In the genomic region with DNA sequence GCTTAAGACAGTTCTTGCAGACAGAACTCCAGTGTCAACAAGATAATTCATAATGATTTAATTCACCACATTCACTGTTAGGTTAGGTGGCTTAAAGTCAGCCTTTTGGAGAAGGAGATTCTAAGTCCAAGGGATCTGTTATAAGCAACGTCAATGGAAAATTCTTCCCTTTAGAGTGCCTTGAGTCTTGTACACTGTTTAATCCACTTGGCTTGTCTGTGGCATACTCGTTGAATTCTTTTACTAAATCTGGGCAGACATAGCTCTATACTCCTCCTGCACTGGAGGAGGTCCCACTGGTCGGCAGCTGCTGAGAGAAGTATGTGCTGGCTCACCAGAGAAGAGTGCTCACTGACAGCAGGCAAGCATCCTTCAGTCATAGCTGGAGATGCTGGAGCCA, we compare ENCODE assay signal across 26 mouse cellular contexts.
A peak's percentile ranks its signal among the peaks of the same experiment; 100 is the strongest.
DNase-seq lines count a peak whose midpoint lies in the region; ATAC-seq and TF ChIP-seq lines count a peak whose summit lies in the region.
"Had no signal": no experiment of that assay in that cellular context is flagged by ENCODE, and none has a peak within 500 bp of the region (broad histone marks: within the 10 kb centered on the region; RNA-seq: fewer than 3 reads in every experiment).

No protein-coding gene starts in this region.

- peak overlapping the region; percentile 35 for H3K27ac ChIP-seq in stomach, embryonic 14.5 days (ENCODE audit: low read length)
- peak overlapping the region; percentile 56 for H3K27ac ChIP-seq in stomach, postnatal 0 days (replicated peaks)
- H3K27ac ChIP-seq: forebrain, embryonic 13.5 days; heart, embryonic 10.5 days; hindbrain, embryonic 14.5 days; kidney, postnatal 0 days; limb, embryonic 10.5 days; limb, embryonic 15.5 days; liver, embryonic 13.5 days; neural tube, embryonic 13.5 days had no signal

- peak; percentile 21 to 25 for DNase-seq in heart, postnatal 10 days
- DNase-seq in heart, adult 18-20 months: no peak
- peak; percentile 26 to 34 for DNase-seq in right cerebral cortex, postnatal 10 days (ENCODE audit: low spot score in 2 of 2)
- DNase-seq in right cerebral cortex, adult 18-20 months: no peak
- DNase-seq in stomach, postnatal 0 days (ENCODE audit: low spot score): no peak
- DNase-seq in ovary, adult 18-20 months (ENCODE audit: low spot score): no peak
- DNase-seq: adrenal gland, adult 2 months; B cell, adult 2 months; cerebellum, adult 2 months; cerebellum, postnatal 14 days; heart, postnatal 4 days; kidney, adult 2 months; layer of hippocampus, postnatal 36 days; liver, embryonic 13.5 days; lung, adult 18-20 months; thymus, postnatal 14 days had no signal

- peak; percentile 72; the same call in 1 of the 2 replicates for ATAC-seq in stomach, embryonic 14.5 days (ENCODE audit: insufficient number of reproducible peaks, insufficient read depth, low FRiP score, low read depth)
- ATAC-seq in stomach, postnatal 0 days (ENCODE audit: low FRiP score, low TSS enrichment): peak; percentile 18; the same call in 1 of the 2 replicates
- ATAC-seq: activated CD4-positive, CD25-positive, alpha-beta regulatory T cell, adult 4 months; forebrain, embryonic 13.5 days had no signal

- intact Hi-C loops in heart, postnatal 10 days (cut with DNase I): no loop called here

- H3K4me1 ChIP-seq in stomach, embryonic 14.5 days (ENCODE audit: control insufficient read depth, insufficient read depth, low read length): 0 out of 2 replicates have a peak, but pooled peaks cover 5% of the 10 kb centered on the region
- H3K4me1 ChIP-seq in stomach, postnatal 0 days (replicated peaks; ENCODE audit: control insufficient read depth, insufficient read depth): no peaks in the 10 kb centered on the region
- H3K4me1 ChIP-seq: forebrain, embryonic 13.5 days; heart, embryonic 10.5 days; limb, embryonic 10.5 days; limb, embryonic 15.5 days; liver, embryonic 13.5 days; neural tube, embryonic 13.5 days had no signal

- 34% methylated on average over 3 of the region's 3 CpGs for WGBS in stomach, embryonic 14.5 days
- 26% methylated on average over 3 of the region's 3 CpGs for WGBS in stomach, postnatal 0 days

- TF ChIP-seq CTCF in stomach, postnatal 0 days (IDR thresholded peaks at IDR 0.05; ENCODE audit: low read depth): no peak

- no peak overlapping the region for H3K4me2 ChIP-seq in stomach, embryonic 14.5 days (replicated peaks; ENCODE audit: low read depth, low read length)
- no peak overlapping the region for H3K4me2 ChIP-seq in stomach, postnatal 0 days (replicated peaks; ENCODE audit: low read depth)
- H3K4me2 ChIP-seq: forebrain, embryonic 13.5 days; hindbrain, embryonic 14.5 days; limb, embryonic 15.5 days; liver, embryonic 13.5 days; midbrain, embryonic 11.5 days; neural tube, embryonic 13.5 days had no signal

- peak; percentile 54 for TF ChIP-seq EP300 in stomach, postnatal 0 days (optimal IDR thresholded peaks at IDR 0.05)

- no peak overlapping the region for H3K9ac ChIP-seq in stomach, embryonic 14.5 days (replicated peaks; ENCODE audit: low read depth, low read length)
- H3K9ac ChIP-seq in stomach, postnatal 0 days (ENCODE audit: low read length): no peak overlapping the region
- H3K9ac ChIP-seq: forebrain, embryonic 13.5 days; hindbrain, embryonic 14.5 days; limb, embryonic 15.5 days; liver, embryonic 13.5 days; neural tube, embryonic 13.5 days had no signal

- H3K36me3 ChIP-seq in stomach, embryonic 14.5 days (ENCODE audit: control insufficient read depth, insufficient read depth, low read length): no peaks in the 10 kb centered on the region
- H3K36me3 ChIP-seq in stomach, postnatal 0 days (ENCODE audit: control insufficient read depth, insufficient read depth, low read length): no peaks in the 10 kb centered on the region
- H3K36me3 ChIP-seq: heart, embryonic 10.5 days; limb, embryonic 10.5 days; limb, embryonic 15.5 days; liver, embryonic 13.5 days; neural tube, embryonic 13.5 days had no signal

- no peak overlapping the region for H3K4me3 ChIP-seq in stomach, embryonic 14.5 days (ENCODE audit: low read depth, low read length)
- no peak overlapping the region for H3K4me3 ChIP-seq in stomach, postnatal 0 days (ENCODE audit: low read depth, low read length)
- H3K4me3 ChIP-seq: forebrain, embryonic 13.5 days; heart, embryonic 10.5 days; limb, embryonic 10.5 days; limb, embryonic 15.5 days; liver, embryonic 13.5 days; neural tube, embryonic 13.5 days had no signal

- H3K9me3 ChIP-seq in stomach, embryonic 14.5 days (ENCODE audit: control insufficient read depth, low read depth, low read length): no peaks in the 10 kb centered on the region
- no peaks in the 10 kb centered on the region for H3K9me3 ChIP-seq in stomach, postnatal 0 days (ENCODE audit: control insufficient read depth, low read length)
- H3K9me3 ChIP-seq: forebrain, embryonic 13.5 days; heart, embryonic 10.5 days; limb, embryonic 10.5 days; limb, embryonic 15.5 days; liver, embryonic 13.5 days; neural tube, embryonic 13.5 days had no signal

- H3K27me3 ChIP-seq in stomach, embryonic 14.5 days (ENCODE audit: control insufficient read depth, insufficient read depth, low read length): no peaks in the 10 kb centered on the region
- H3K27me3 ChIP-seq in stomach, postnatal 0 days (ENCODE audit: control insufficient read depth, insufficient read depth, low read length): no peaks in the 10 kb centered on the region
- H3K27me3 ChIP-seq: forebrain, embryonic 13.5 days; limb, embryonic 15.5 days; liver, embryonic 13.5 days; neural tube, embryonic 13.5 days had no signal

Comparison
In these comparisons a context has a peak if more than half of its experiments do, and no peak if none do; other contexts are left out.
1. DNase-seq: peak in heart, postnatal 10 days (2 of 2) and right cerebral cortex, postnatal 10 days (2 of 2); none in heart, adult 18-20 months (0 of 2), right cerebral cortex, adult 18-20 months (single experiment), stomach, postnatal 0 days (single experiment) and ovary, adult 18-20 months (single experiment).